In genomic region chr14:50955942-50956508, GRCm38 (mm10) we compare ENCODE assay signal across 8 mouse cellular contexts. TPM values are rescaled to one million over a fixed set of nuclear protein-coding genes. Genes with fewer than 3 reads are reported as not detected.
A peak's percentile ranks its signal among the peaks of the same experiment; 100 is the strongest.
DNase-seq lines count a peak whose midpoint lies in the region; ATAC-seq and TF ChIP-seq lines count a peak whose summit lies in the region.
"Not testable (repeated sequence)": the region's sequence is repeated elsewhere in the genome, so short reads cannot be mapped to it uniquely, and the experiment has no call there.

Gene Pnp2 (plus strand): TSS chr14:50955992.

- DNase-seq in limb, embryonic 14.5 days (ENCODE audit: low spot score), result not testable (repeated sequence)
- DNase-seq in right cerebral cortex, postnatal 4 days, result peak; percentile 58
- DNase-seq in urinary bladder, postnatal 36 days (ENCODE audit: low spot score in 2 of 2), result peak; percentile 26 to 46

- not testable (repeated sequence) for H3K9ac ChIP-seq in forebrain, embryonic 12.5 days; heart, embryonic 15.5 days; kidney, embryonic 15.5 days; limb, embryonic 14.5 days (ENCODE audit: low read depth, low read length, severe bottlenecking); midbrain, embryonic 12.5 days (replicated peaks)

- H3K4me2 ChIP-seq in forebrain, embryonic 12.5 days, result peak within 1 kb of the TSS; percentile 35
- peak within 1 kb of the TSS; percentile 59 for H3K4me2 ChIP-seq in heart, embryonic 15.5 days
- H3K4me2 ChIP-seq in kidney, embryonic 15.5 days, result peak within 1 kb of the TSS; percentile 49
- peak within 1 kb of the TSS; percentile 19; the same call in 1 of the 2 replicates for H3K4me2 ChIP-seq in limb, embryonic 14.5 days (replicated peaks; ENCODE audit: low read depth, low read length, severe bottlenecking)
- H3K4me2 ChIP-seq in midbrain, embryonic 12.5 days (replicated peaks), result peak within 1 kb of the TSS; percentile 33

- 5% methylated on average over 19 of the region's 19 CpGs for WGBS in forebrain, embryonic 12.5 days
- 5% methylated on average over 19 of the region's 19 CpGs for WGBS in heart, embryonic 15.5 days
- WGBS in kidney, embryonic 15.5 days, result 6% methylated on average over 19 of the region's 19 CpGs
- 6% methylated on average over 17 of the region's 19 CpGs for WGBS in limb, embryonic 14.5 days
- 9% methylated on average over 19 of the region's 19 CpGs for WGBS in midbrain, embryonic 12.5 days

- H3K9me3 ChIP-seq in forebrain, embryonic 12.5 days; heart, embryonic 15.5 days (replicated peaks); kidney, embryonic 15.5 days (replicated peaks); limb, embryonic 14.5 days (ENCODE audit: control insufficient read depth, low read length); midbrain, embryonic 12.5 days: not testable (repeated sequence)

- peak within 1 kb of the TSS; percentile 85 for H3K27ac ChIP-seq in brown adipose tissue, adult 24 weeks (replicated peaks; ENCODE audit: low read depth, low read length)
- not testable (repeated sequence) for H3K27ac ChIP-seq in forebrain, embryonic 12.5 days; heart, embryonic 15.5 days; kidney, embryonic 15.5 days; limb, embryonic 14.5 days (replicated peaks; ENCODE audit: low read depth, low read length); midbrain, embryonic 12.5 days (replicated peaks)

- ATAC-seq in forebrain, embryonic 12.5 days (ENCODE audit: low FRiP score), result peak; percentile 89
- ATAC-seq in heart, embryonic 15.5 days (replicated peaks; ENCODE audit: insufficient number of reproducible peaks, insufficient read depth, low FRiP score, low read depth), result peak; percentile 81
- ATAC-seq in kidney, embryonic 15.5 days (replicated peaks; ENCODE audit: low FRiP score), result peak; percentile 90
- peak; percentile 74 for ATAC-seq in limb, embryonic 14.5 days (ENCODE audit: low FRiP score, low read depth)
- peak; percentile 87 for ATAC-seq in midbrain, embryonic 12.5 days (ENCODE audit: low FRiP score, low read depth)

- not testable (repeated sequence) for H3K4me1 ChIP-seq in brown adipose tissue, adult 24 weeks (ENCODE audit: control insufficient read depth, insufficient read depth, insufficient read length, low read length); forebrain, embryonic 12.5 days; heart, embryonic 15.5 days (replicated peaks); kidney, embryonic 15.5 days; limb, embryonic 14.5 days (ENCODE audit: control insufficient read depth, insufficient read depth, low read length); midbrain, embryonic 12.5 days

- H3K27me3 ChIP-seq in forebrain, embryonic 12.5 days; heart, embryonic 15.5 days; kidney, embryonic 15.5 days; limb, embryonic 14.5 days (ENCODE audit: control insufficient read depth, insufficient read depth, low read length); midbrain, embryonic 12.5 days: not testable (repeated sequence)

- not testable (repeated sequence) for TF ChIP-seq POLR2A in limb, embryonic 14.5 days (IDR thresholded peaks at IDR 0.05; ENCODE audit: borderline replicate concordance, extremely low read depth, insufficient read depth, insufficient read length)

- H3K36me3 ChIP-seq in forebrain, embryonic 12.5 days (replicated peaks); heart, embryonic 15.5 days; limb, embryonic 14.5 days (ENCODE audit: control insufficient read depth, insufficient read depth, low read length): not testable (repeated sequence)
- peaks cover 12% of the 10 kb centered on the region for H3K36me3 ChIP-seq in kidney, embryonic 15.5 days
- peaks cover 11% of the 10 kb centered on the region for H3K36me3 ChIP-seq in midbrain, embryonic 12.5 days

- peak within 1 kb of the TSS; percentile 40 for H3K4me3 ChIP-seq in brown adipose tissue, adult 24 weeks (ENCODE audit: insufficient read depth, low read depth, low read length)
- H3K4me3 ChIP-seq in forebrain, embryonic 12.5 days (replicated peaks), result 0 out of 2 replicates have a peak within 1 kb of the TSS, but pooled peaks have one; percentile 3
- H3K4me3 ChIP-seq in heart, embryonic 15.5 days, result peak within 1 kb of the TSS; percentile 35
- peak within 1 kb of the TSS; percentile 25 for H3K4me3 ChIP-seq in kidney, embryonic 15.5 days (replicated peaks)
- not testable (repeated sequence) for H3K4me3 ChIP-seq in limb, embryonic 14.5 days (replicated peaks; ENCODE audit: low read length); midbrain, embryonic 12.5 days

RNA-seq across cellular contexts. Expression of gene Pnp2, which starts in this region (rescaled TPM):
- polyA plus RNA-seq in brown adipose tissue, adult 24 weeks (2012; ENCODE audit: insufficient read depth, insufficient read length, missing spikeins), result 3.5 and 5.1 TPM in 2 replicates
- polyA plus RNA-seq in forebrain, embryonic 12.5 days (2016; fragmentation: Nextera tagmentation; extraction: Ambion mirVana), result 0.42 and 0.60 TPM in 2 replicates
- polyA plus RNA-seq in heart, embryonic 15.5 days (2015; fragmentation: Nextera tagmentation; extraction: Ambion mirVana), result 0.18 and 0.41 TPM in 2 replicates
- 0.62 and 1.0 TPM in 2 replicates for polyA plus RNA-seq in kidney, embryonic 15.5 days (2015; fragmentation: Nextera tagmentation; extraction: Ambion mirVana)
- 0.15 and 0.31 TPM in 2 replicates for polyA plus RNA-seq in limb, embryonic 14.5 days (2012; rRNA removed)
- polyA plus RNA-seq in limb, embryonic 14.5 days (2014; fragmentation: Nextera tagmentation; extraction: Ambion mirVana), result 0.37 and 0.39 TPM in 2 replicates
- 0.46 and 0.52 TPM in 2 replicates for polyA plus RNA-seq in midbrain, embryonic 12.5 days (2016; fragmentation: Nextera tagmentation; extraction: Ambion mirVana)

Comparison
In these comparisons a context has a peak if more than half of its experiments do, and no peak if none do; other contexts are left out.
1. Peak in ATAC-seq, H3K4me3 ChIP-seq and H3K4me2 ChIP-seq in forebrain, embryonic 12.5 days; RNA of the gene not detected or under 1 TPM.
2. Peak in ATAC-seq, H3K4me3 ChIP-seq and H3K4me2 ChIP-seq in heart, embryonic 15.5 days; RNA of the gene not detected or under 1 TPM.
3. Peak in ATAC-seq and H3K4me2 ChIP-seq in limb, embryonic 14.5 days; RNA of the gene not detected or under 1 TPM.
4. Peak in ATAC-seq and H3K4me2 ChIP-seq in midbrain, embryonic 12.5 days; RNA of the gene not detected or under 1 TPM.